Mouse (Mus musculus): ENCODE measurements around the gene Ksr2.
A peak's percentile ranks its signal among the peaks of the same experiment; 100 is the strongest.
"Not testable (repeated sequence)": the region's sequence is repeated elsewhere in the genome, so short reads cannot be mapped to it uniquely, and the experiment has no call there.

The Ksr2 gene

DNA sequence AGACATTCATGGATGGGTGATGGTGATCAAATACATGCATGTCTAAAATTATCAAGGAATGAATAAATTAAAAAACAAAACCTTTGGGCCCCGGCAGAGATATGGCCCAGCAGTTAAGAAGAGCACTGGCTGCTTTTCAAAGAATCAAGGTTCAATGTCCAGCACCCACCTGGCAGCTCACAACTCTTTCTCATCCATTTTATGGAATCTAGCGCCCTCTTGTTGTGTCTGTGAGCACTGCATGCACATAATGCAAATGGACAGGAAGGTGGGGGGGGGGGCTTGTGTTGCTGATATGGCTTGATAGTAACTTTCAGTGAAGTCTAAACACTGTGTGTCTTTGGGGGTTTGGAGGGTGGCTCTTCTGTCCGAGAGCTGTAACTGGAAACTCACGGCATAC is 5.6 kb upstream of the Ksr2 start:
- peak; percentile 46 for DNase-seq (ENCODE audit: low read depth)

- no peak for DNase-seq (ENCODE audit: low read depth)
Measured at GRCm38 (mm10) chr5:117409369-117409768, 4.4 kb upstream of the Ksr2 start.

DNA sequence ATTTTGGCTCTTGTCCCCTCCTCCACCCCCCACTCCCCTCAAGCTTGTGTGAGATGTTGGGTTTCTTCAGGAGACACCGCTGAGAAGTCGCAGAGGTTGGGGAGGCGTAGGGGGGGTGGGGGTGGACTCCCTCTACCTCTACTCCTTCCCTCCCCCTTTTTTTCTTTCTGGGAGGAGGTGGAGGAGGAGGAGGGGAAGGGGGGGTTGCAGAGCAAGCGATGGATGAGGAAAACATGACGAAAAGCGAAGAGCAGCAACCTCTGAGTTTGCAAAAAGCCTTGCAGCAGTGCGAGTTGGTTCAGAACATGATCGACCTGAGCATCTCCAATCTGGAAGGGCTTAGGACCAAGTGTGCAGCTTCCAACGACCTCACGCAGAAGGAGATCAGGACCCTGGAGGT is 811 bp downstream of the Ksr2 start:
- DNase-seq (ENCODE audit: low read depth), result no peak

DNA sequence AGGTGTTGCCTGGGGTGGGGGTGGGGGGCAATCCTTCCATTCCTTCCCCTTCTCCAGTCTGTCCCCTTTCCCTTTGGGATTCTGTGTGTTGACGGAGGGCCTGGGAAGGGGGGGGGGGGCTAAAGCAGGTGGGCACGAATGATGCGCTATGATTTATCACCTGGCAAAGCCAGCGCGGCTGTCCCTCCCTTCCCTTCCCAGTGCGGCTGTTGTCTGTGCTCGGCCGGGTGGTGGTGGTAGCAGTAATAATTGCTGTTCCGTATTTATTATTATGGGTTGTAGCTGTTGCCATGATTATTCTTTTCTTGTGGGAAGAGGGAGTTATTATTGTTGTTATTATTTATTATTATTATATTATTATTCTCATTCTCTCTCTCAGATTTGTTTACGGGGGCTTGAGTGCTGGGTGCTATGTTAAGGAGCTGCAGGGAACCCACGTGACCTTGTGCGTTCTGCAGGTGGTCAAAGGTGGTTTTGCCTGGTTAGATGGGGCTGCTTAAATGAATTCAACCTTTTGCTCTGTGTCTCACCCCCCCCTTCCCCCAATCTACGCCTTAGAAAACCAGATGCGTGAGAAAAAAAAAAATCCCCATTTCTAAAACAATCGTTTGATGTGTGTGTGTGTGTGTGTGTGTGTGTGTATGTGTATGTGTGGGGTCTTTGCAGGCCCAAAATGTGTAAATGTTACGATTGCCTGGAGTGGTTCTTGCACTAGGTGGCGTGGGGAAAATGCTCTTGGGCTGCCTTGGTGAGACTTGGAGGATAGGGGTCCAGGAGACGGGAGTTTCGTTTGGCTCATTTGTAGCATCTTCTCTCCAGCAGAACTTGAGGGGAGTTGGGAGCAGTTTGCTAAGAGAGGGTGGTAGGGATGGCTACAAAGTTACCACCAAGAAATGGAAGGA is 1.5 kb downstream of the Ksr2 start:
- no peak for DNase-seq (ENCODE audit: low read depth)

- no peak for DNase-seq (ENCODE audit: low read depth)
Measured at GRCm38 (mm10) chr5:117417442-117417841, 3.6 kb downstream of the Ksr2 start.

- not testable (repeated sequence) for DNase-seq (ENCODE audit: low read depth)
Measured at GRCm38 (mm10) chr5:117433501-117433900, 19.7 kb downstream of the Ksr2 start.

DNA sequence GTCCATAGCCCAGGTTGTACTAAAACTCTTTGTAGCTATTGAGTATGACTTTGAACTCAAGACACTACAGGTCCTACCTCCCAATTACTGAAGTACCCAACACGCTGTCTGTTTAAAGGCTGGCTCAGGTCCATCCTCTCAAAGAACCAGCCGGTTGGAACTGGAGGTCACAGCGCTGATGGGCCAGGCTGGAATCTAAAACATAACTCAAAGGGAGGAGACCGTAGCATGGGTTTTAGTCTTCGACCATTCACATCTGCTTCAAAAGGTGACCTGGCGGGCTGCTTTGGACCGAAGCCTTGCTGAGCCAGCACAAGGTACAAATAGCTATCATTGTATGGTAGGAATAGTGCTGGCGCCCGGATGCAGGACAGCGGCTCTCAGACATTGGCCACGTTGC is 26.5 kb downstream of the Ksr2 start:
- no peak for DNase-seq (ENCODE audit: low read depth)

GRCm38 (mm10) chr5:117441242-117441842 is 27.5 kb downstream of the Ksr2 start:
- DNase-seq (ENCODE audit: low read depth), result no peak

DNA sequence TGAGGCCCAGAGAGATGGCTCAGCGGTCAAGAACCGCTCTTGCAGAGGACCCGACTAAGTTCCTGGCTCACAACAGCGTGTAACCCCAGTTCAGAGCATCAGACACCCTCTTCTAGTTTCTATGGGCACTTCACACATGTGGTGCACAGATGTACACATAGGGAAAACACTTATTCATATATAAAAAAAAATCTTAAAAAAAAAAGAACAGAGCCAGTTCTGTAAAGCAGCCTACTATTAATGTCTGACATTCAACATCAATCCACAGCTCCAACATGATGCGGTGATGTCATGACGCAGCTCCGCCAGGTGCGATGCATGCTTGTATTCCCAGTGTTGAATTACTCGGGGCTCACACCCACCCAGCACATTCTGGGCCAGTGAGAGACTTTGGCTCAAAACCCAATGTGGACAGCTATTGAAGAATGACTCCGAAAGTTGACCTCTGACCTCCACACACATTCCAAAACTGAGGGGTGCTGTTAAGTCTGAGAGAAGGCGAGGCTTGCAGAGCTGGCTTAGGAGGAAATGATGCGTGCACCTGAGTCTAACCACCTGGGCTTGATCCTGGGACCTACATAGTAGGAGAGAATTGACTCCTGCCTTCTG is 28.5 kb downstream of the Ksr2 start:
- no peak for DNase-seq (ENCODE audit: low read depth)

GRCm38 (mm10) chr5:117443141-117443540 is 29.3 kb downstream of the Ksr2 start:
- no peak for DNase-seq (ENCODE audit: low read depth)

DNA sequence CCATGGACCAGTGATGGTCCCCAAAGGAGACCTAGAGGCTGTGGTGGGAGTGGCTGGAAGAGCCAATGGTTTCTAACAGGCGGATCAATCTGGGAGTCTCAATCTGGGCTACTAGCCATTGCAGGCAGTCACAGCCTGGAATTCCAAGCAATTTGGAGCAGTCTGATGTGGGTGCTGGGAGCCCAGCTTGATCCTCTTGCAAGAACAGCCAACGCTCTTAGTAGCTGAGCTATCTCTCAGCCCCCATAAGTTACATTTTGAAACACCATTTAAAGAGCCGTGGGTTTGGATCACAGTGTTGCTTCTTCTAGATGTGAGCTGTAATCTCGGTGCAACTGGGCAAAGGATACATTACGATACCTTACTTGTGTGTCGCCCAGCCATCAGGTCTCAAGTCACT is 30.1 kb downstream of the Ksr2 start:
- DNase-seq (ENCODE audit: low read depth), result no peak

DNA sequence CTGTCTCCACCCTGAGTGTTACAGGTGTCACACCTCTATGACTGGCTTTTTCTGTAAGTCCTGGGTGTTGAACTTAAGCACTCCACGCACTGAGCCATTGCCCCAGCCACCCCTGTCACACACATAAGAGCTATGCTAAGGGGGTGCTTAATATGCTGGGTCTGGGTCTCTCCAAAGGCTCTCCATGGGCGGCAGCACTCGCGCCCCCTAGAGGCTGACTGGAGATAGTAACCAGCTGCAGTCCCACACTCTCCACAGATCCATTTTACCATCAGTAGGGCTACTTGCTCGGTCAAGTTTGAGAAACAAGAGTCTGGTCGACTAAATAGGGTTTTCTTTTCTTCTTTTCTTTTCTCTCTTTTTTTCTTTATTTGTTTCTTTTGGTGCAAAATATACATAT is 33.9 kb downstream of the Ksr2 start:
- no peak for DNase-seq (ENCODE audit: low read depth)

DNA sequence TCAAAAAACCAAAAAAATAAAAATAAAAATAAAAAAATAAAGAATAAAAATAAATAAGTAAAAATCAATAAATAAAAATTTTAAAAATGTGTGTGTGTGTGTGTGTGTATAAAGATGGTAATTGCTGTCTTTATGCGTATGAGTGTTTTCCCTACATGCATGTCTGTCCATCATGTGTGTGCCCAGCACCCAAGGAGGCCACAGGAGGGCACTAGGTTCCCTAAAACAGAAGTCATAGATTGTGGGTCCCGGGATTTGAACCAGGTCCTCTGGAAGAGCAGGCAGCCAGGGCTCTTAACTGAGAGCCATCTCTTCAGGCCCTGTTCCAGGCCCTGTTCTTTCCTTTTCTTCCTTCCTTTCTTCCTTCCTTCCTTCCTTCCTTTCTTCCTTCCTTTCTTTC is 38.2 kb downstream of the Ksr2 start:
- DNase-seq (ENCODE audit: low read depth), result no peak

GRCm38 (mm10) chr5:117455546-117455945 is 41.7 kb downstream of the Ksr2 start:
- no peak for DNase-seq (ENCODE audit: low read depth)

DNA sequence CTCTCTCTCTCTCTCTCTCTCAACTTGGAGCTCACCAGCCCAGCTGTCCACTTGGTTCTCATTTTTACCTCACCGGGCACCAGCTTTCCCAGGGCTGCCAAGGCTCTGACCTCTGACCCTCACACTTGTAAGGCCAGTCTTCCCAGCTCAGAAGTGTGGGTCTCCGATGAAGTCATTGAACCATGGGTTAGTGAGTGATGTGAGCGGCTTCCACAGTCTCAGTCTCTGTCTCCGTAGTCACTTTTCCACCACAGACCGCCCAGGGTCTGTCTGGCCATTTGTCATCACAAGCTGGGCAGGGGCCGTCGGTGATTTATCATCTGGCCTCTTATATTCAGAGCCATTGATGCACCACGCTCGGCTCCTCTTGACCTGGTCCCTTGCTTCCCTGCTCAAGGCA is 43.3 kb downstream of the Ksr2 start:
- DNase-seq (ENCODE audit: low read depth), result no peak

DNA sequence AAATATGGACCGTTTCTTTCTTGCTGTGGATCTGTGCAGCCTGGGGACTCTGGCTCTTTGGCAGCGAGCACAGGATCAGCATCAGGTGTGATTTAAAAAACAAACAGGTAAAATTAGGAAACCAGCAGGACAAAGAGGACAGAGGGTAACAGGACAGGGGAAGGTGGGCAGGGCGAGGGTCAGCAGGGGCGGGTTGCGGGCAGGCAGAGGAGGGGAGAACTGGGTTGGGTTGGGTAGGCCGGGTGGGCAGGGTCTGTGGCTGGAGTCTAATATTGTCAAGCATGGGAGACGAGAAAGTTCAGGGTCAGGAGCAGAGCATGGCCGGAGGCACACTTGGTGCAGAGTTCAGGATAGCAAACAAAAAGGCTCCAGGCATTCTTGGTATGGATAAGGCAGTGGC is 43.8 kb downstream of the Ksr2 start:
- DNase-seq (ENCODE audit: low read depth), result no peak

GRCm38 (mm10) chr5:117458899-117459298 is 45.1 kb downstream of the Ksr2 start:
- DNase-seq (ENCODE audit: low read depth), result no peak

- no peak for DNase-seq (ENCODE audit: low read depth)
Measured at GRCm38 (mm10) chr5:117460261-117460660, 46.5 kb downstream of the Ksr2 start.

GRCm38 (mm10) chr5:117467052-117467451 is 53.3 kb downstream of the Ksr2 start:
- DNase-seq (ENCODE audit: low read depth), result peak; percentile 12

- DNase-seq (ENCODE audit: low read depth), result no peak
Measured at GRCm38 (mm10) chr5:117468961-117469360, 55.2 kb downstream of the Ksr2 start.

GRCm38 (mm10) chr5:117469572-117469971 is 55.8 kb downstream of the Ksr2 start:
- DNase-seq (ENCODE audit: low read depth), result peak; percentile 31

DNA sequence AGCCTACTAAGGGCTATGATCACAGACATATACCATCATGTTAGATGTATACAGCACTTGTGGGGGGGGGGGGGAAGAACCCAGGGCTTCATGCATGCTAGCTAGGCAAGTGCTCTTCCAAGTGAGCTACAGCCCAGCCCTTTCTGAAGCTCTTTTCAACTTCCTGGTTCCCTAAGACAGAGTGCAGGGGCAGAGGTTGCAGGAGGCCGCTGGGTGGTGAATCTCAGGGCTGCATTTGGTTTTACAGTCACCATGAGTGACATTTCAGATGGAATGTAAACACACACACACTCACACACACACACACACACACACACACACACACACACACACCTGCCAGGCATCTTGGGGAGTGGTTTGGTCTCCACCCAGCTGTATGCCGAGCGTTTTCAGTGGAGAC is 67.4 kb downstream of the Ksr2 start:
- no peak for DNase-seq (ENCODE audit: low read depth)

DNA sequence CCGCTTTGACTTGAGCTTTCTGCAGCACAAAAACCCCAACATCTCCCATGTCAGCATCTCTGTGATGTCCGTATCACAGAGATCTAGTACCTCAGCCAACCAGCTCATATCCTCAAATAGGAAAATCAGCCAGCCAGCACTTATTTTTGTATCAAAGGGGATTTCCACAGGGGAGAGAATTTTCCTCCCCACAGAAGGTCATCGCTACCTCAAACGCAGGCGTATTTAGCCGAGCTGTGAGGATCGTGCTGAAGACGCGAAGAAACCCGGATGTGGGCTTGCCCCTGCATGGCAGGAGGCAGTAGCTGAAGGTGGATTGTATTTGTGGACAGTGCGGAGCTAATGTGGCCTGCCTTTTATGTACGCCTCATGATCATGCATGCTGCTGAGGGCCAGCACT is 67.8 kb downstream of the Ksr2 start:
- DNase-seq (ENCODE audit: low read depth), result no peak

Measured in c-Kit-positive CD71-negative TER-119-negative erythroid progenitor cells, embryonic 14.5 days (primary cell).